Mouse (Mus musculus): ENCODE data around the gene Cobl. TPM values are rescaled to one million over a fixed set of nuclear protein-coding genes. Genes with fewer than 3 reads are reported as not detected.

The Cobl gene
- total RNA-seq, 4 experiments from 2014 or later: 3.0 to 4.0 (median 3.5) TPM

DNA sequence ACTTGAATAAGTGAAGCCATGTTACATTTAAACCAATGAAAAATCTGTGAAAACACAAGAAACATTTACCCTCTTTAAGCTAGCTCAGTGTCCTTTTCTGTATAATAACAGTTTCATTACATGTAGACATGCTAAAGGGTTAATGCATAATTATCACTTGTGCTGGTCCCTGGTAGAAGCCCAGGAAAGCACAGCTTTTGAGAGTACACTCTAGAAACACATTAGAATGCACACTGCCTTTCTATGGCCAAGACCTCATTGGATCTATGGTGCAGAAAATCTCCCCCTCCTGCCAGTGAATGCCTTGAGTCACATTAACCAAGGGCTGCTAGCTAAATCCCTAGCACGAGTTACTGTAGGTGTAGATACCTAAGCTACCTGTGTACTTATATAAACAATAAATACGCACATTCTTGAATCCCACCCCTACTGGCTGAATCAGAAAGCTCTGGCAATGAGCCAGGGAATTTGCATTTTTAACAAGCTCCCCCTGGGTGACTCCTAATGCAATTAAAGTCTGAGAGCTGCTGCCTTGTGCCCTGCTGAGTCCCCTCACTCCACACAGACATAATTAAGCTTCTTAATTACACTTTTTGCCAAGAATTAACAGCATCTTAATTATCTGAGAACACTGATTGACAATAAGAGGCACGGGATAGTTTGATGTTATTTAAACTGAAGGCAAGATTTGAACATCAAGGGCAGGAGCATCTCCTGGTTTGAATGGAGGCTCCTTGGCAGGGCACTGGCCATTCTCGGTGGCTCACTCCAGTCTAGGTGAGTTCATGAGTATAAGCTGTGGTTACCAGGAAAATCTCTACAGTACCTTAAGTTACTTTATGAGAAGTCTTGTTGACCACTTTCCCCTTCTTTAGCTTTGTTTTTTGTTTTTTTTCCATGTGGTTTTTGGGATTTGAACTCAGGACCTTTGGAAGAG lies 244.9 kb downstream of the Cobl start:
- no peak for DNase-seq

- no peak for DNase-seq
Measured at GRCm38 (mm10) chr11:12216897-12217296, 247.9 kb downstream of the Cobl start.

- no peak for DNase-seq
Measured at GRCm38 (mm10) chr11:12215582-12215981, 249.2 kb downstream of the Cobl start.

GRCm38 (mm10) chr11:12208574-12208973 lies 256.2 kb downstream of the Cobl start:
- DNase-seq: no peak

GRCm38 (mm10) chr11:12205201-12206161 lies 259.3 kb downstream of the Cobl start:
- DNase-seq: no peak

DNA sequence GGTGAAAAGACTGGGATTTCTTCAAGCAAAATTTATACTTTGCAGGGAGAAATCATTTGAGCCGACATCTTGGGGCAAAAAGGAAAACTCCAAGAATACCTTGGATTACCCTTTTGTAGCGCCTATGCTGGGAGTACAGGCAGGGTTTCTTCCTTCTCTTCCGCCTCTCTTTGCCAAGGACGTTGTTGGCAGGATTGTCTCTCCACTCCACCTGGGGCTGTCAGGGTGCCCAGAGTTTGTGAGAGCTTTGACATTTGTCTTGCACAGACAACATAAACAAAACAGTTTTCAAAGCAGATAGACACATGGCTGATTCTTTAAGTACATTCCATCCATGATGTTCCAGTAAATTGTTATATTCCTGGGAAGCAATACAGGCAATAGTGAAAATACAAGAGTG lies 265.3 kb downstream of the Cobl start:
- DNase-seq: no peak

- no peak for DNase-seq
Measured at GRCm38 (mm10) chr11:12198700-12199349, 265.9 kb downstream of the Cobl start.

- no peak for DNase-seq
Measured at GRCm38 (mm10) chr11:12198017-12198416, 266.7 kb downstream of the Cobl start.

GRCm38 (mm10) chr11:12197542-12197941 lies 267.2 kb downstream of the Cobl start:
- DNase-seq: no peak

DNA sequence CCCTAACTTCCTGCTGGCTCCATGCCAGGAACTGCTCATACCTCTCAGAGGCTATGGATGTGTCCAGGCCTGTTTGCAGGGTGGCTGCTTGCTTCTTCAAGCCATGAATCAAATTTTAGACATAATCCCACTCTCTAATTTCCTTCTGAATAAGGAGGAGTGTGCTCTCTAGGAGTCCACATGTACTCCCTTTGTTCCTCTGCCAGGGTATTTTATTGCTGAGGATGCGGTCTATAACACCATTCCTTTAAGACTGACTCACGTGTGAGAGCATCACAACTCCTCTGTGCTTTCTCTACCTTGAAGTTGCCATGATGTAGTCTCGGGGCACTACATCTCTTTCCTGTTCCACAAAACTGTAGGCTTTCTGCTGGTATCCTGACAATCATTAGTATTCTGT lies 269.4 kb downstream of the Cobl start:
- DNase-seq: no peak

DNA sequence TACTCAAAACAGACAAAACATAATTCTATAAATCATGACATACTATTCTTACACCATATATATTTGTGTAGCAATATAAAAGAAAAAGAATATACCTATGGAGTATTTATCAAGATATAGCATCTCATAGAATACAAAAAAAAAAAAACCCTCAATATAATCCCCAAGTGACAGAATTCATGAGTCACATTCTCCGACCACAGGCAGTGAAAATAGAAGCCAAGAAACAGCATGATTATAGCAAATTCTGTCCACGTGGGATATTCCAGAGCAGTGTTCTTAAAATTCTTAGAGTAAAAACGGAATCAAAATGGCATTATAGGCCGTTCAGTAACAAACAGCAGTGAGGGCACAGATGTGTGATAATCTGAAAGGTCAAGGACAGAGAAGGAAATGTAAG lies 271.4 kb downstream of the Cobl start:
- no peak for DNase-seq

- DNase-seq: no peak
Measured at GRCm38 (mm10) chr11:12191386-12191785, 273.4 kb downstream of the Cobl start.

DNA sequence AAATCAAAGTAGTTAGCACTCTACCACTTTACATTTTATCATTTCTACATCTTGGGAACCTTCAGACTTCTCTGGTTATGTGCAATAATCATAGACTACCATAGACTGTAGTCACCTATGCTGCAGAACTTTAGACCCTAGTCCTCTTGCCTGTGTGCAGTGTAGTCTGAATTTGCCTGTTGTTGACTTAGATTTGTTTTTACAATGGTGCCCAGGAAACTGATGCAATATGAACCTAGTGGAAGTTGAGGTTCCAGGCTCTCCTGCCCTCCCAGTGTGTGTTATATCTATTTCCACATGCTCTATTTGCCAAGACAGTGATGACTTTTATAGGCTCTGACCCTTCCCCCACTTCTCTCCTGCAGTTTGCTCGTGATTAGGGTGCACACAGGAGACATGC lies 274.3 kb downstream of the Cobl start:
- no peak for DNase-seq

Measured in adrenal gland, adult 8-10 months (tissue).